ENCODE assay signal across 8 mouse cellular contexts in genomic region chr2:25210686-25211085, GRCm38 (mm10). TPM values are rescaled to one million over a fixed set of nuclear protein-coding genes. Genes with fewer than 3 reads are reported as not detected.
A peak's percentile ranks its signal among the peaks of the same experiment; 100 is the strongest.
DNase-seq lines count a peak whose midpoint lies in the region; ATAC-seq and TF ChIP-seq lines count a peak whose summit lies in the region.

No protein-coding gene starts in this region.

- H3K27ac ChIP-seq in forebrain, postnatal 0 days (ENCODE audit: low read depth, low read length) = peak overlapping the region; percentile 88
- H3K27ac ChIP-seq in liver, embryonic 16.5 days (ENCODE audit: low read length) = peak overlapping the region; percentile 82

- ATAC-seq in frontal cortex, adult (ENCODE audit: low TSS enrichment) = peak; percentile 36
- ATAC-seq in CD4-positive, CD25-positive, alpha-beta regulatory T cell, adult 4 months = peak; percentile 20
- ATAC-seq in forebrain, postnatal 0 days = peak; percentile 42
- ATAC-seq in liver, embryonic 16.5 days (ENCODE audit: low read depth) = peak; percentile 17

- no peak for DNase-seq in frontal cortex, postnatal 14 days (ENCODE audit: low spot score in 2 of 2)
- no peak for DNase-seq in forebrain, postnatal 0 days
- no peak for DNase-seq in adrenal gland, postnatal 36 days
- no peak for DNase-seq in T-cell, adult 2 months (ENCODE audit: low spot score)
- DNase-seq in urinary bladder, postnatal 14 days (ENCODE audit: low spot score) = no peak

- H3K9ac ChIP-seq in forebrain, postnatal 0 days = peak overlapping the region; percentile 90
- H3K9ac ChIP-seq in liver, embryonic 16.5 days (ENCODE audit: low read depth, low read length) = peak overlapping the region; percentile 94

- no peaks in the 10 kb centered on the region for H3K27me3 ChIP-seq in forebrain, postnatal 0 days (ENCODE audit: insufficient read depth, low read length)
- H3K27me3 ChIP-seq in liver, embryonic 16.5 days (ENCODE audit: control insufficient read depth, insufficient read depth, low read depth, low read length) = no peaks in the 10 kb centered on the region

- H3K4me2 ChIP-seq in forebrain, postnatal 0 days (ENCODE audit: low read depth) = peak overlapping the region; percentile 85
- H3K4me2 ChIP-seq in liver, embryonic 16.5 days (ENCODE audit: low read depth, low read length) = peak overlapping the region; percentile 88

- peaks cover 17% of the 10 kb centered on the region for H3K4me1 ChIP-seq in forebrain, postnatal 0 days (ENCODE audit: insufficient read depth)
- peaks cover 18% of the 10 kb centered on the region for H3K4me1 ChIP-seq in liver, embryonic 16.5 days (ENCODE audit: control insufficient read depth, low read depth, low read length)

- H3K36me3 ChIP-seq in forebrain, postnatal 0 days (ENCODE audit: insufficient read depth) = peaks cover 19% of the 10 kb centered on the region
- H3K36me3 ChIP-seq in liver, embryonic 16.5 days (ENCODE audit: control insufficient read depth, insufficient read depth) = peaks cover 9% of the 10 kb centered on the region

- no peaks in the 10 kb centered on the region for H3K9me3 ChIP-seq in forebrain, postnatal 0 days (ENCODE audit: low read length)
- no peaks in the 10 kb centered on the region for H3K9me3 ChIP-seq in liver, embryonic 16.5 days (replicated peaks; ENCODE audit: control insufficient read depth, low read length)

- TF ChIP-seq CTCF in forebrain, postnatal 0 days (IDR thresholded peaks at IDR 0.05; ENCODE audit: low read depth) = no peak

- under 1% methylated on average over 24 of the region's 24 CpGs for WGBS in forebrain, postnatal 0 days
- 0% methylated on average over 24 of the region's 24 CpGs for WGBS in liver, embryonic 16.5 days (ENCODE audit: insufficient replicate concordance)

- peak overlapping the region; percentile 91 for H3K4me3 ChIP-seq in forebrain, postnatal 0 days (ENCODE audit: low read depth, low read length)
- peak overlapping the region; percentile 83 for H3K4me3 ChIP-seq in liver, embryonic 16.5 days (ENCODE audit: low read depth, low read length)

RNA-seq across cellular contexts. Expression of gene Nelfb, which starts 0.6 kb away (rescaled TPM):
- 10 to 100 TPM; 48.2 to 55.8 TPM for polyA plus RNA-seq in CD4-positive, CD25-positive, alpha-beta regulatory T cell, adult 4 months (2017; shearing (Covaris generic))
- 94.6 and 115 TPM in 2 replicates for total RNA-seq in forebrain, postnatal 0 days (2014; rRNA removed)
- polyA plus RNA-seq in forebrain, postnatal 0 days (2015; fragmentation: Nextera tagmentation; extraction: Ambion mirVana) = 57.1 and 76.1 TPM in 2 replicates
- polyA plus RNA-seq in liver, embryonic 16.5 days (2015; fragmentation: Nextera tagmentation; extraction: Ambion mirVana) = 33.9 and 34.9 TPM in 2 replicates
- 10 to 100 TPM; 54.8 to 57.2 TPM for total RNA-seq in adrenal gland, postnatal 36 days (2021)

RNA-seq across cellular contexts. Expression of gene Stpg3, which starts 3.8 kb away (rescaled TPM):
- polyA plus RNA-seq in CD4-positive, CD25-positive, alpha-beta regulatory T cell, adult 4 months (2017; shearing (Covaris generic)) = not detected
- total RNA-seq in forebrain, postnatal 0 days (2014; rRNA removed) = not detected in 2 replicates
- not detected in 2 replicates for polyA plus RNA-seq in forebrain, postnatal 0 days (2015; fragmentation: Nextera tagmentation; extraction: Ambion mirVana)
- polyA plus RNA-seq in liver, embryonic 16.5 days (2015; fragmentation: Nextera tagmentation; extraction: Ambion mirVana) = not detected in 2 replicates
- total RNA-seq in adrenal gland, postnatal 36 days (2021) = not detected

RNA-seq across cellular contexts. Expression of gene Fam166a, which starts 7.9 kb away (rescaled TPM):
- not detected for polyA plus RNA-seq in CD4-positive, CD25-positive, alpha-beta regulatory T cell, adult 4 months (2017; shearing (Covaris generic))
- total RNA-seq in forebrain, postnatal 0 days (2014; rRNA removed) = not detected in 2 replicates
- 0.94 TPM in 1 of 2 replicates, not detected in the other for polyA plus RNA-seq in forebrain, postnatal 0 days (2015; fragmentation: Nextera tagmentation; extraction: Ambion mirVana)
- not detected in 2 replicates for polyA plus RNA-seq in liver, embryonic 16.5 days (2015; fragmentation: Nextera tagmentation; extraction: Ambion mirVana)
- total RNA-seq in adrenal gland, postnatal 36 days (2021) = not detected

RNA-seq across cellular contexts. Expression of gene Tubb4b, which starts 13.8 kb away (rescaled TPM):
- polyA plus RNA-seq in CD4-positive, CD25-positive, alpha-beta regulatory T cell, adult 4 months (2017; shearing (Covaris generic)) = 100 to 1,000 TPM in 1 of 2 experiments, 10 to 100 TPM in 1; 94.5 to 120 TPM
- total RNA-seq in forebrain, postnatal 0 days (2014; rRNA removed) = 553 and 579 TPM in 2 replicates
- polyA plus RNA-seq in forebrain, postnatal 0 days (2015; fragmentation: Nextera tagmentation; extraction: Ambion mirVana) = 382 and 469 TPM in 2 replicates
- polyA plus RNA-seq in liver, embryonic 16.5 days (2015; fragmentation: Nextera tagmentation; extraction: Ambion mirVana) = 590 and 624 TPM in 2 replicates
- total RNA-seq in adrenal gland, postnatal 36 days (2021) = 100 to 1,000 TPM; 291 to 296 TPM

RNA-seq across cellular contexts. Expression of gene Tor4a, which starts 14.0 kb away (rescaled TPM):
- polyA plus RNA-seq in CD4-positive, CD25-positive, alpha-beta regulatory T cell, adult 4 months (2017; shearing (Covaris generic)) = 10 to 100 TPM; 60.5 to 94.3 TPM
- total RNA-seq in forebrain, postnatal 0 days (2014; rRNA removed) = 1.7 and 3.3 TPM in 2 replicates
- polyA plus RNA-seq in forebrain, postnatal 0 days (2015; fragmentation: Nextera tagmentation; extraction: Ambion mirVana) = 0.92 and 1.2 TPM in 2 replicates
- 6.5 and 6.6 TPM in 2 replicates for polyA plus RNA-seq in liver, embryonic 16.5 days (2015; fragmentation: Nextera tagmentation; extraction: Ambion mirVana)
- total RNA-seq in adrenal gland, postnatal 36 days (2021) = 10 to 100 TPM; 14.0 to 24.8 TPM
